Mouse (Mus musculus): ENCODE measurements around the gene Ugt8a. TPM values are rescaled to one million over a fixed set of nuclear protein-coding genes. Genes with fewer than 3 reads are reported as not detected.

Ugt8a gene
- not detected in 2 replicates for polyA plus RNA-seq (2012; ENCODE audit: insufficient read depth, low replicate concordance)

- H3K9me3 ChIP-seq: 0 out of 2 replicates have a peak, but pooled peaks cover 3% of the 10 kb centered on the region
- H3K27me3 ChIP-seq (replicated peaks): peaks cover 23% of the 10 kb centered on the region
- TF ChIP-seq FLI1 (IDR thresholded peaks at IDR 0.05; ENCODE audit: low read length) (no peak), GATA1 (IDR thresholded peaks at IDR 0.05; ENCODE audit: borderline replicate concordance, low read length) (no peak)
- no peaks in the 10 kb centered on the region for H3K36me3 ChIP-seq (replicated peaks; ENCODE audit: low read length)
- H3K4me3 ChIP-seq (replicated peaks): peak within 1 kb of the TSS; percentile 80
- H3K4me1 ChIP-seq: peaks cover 13% of the 10 kb centered on the region
Observed at GRCm38 (mm10) chr3:125938092-125938755, at the start of gene Ugt8a. TSS of gene Ugt8a (minus strand) at chr3:125938619.

GRCm38 (mm10) chr3:125986639-125987038 lies 48.2 kb upstream of the Ugt8a start:
- Histone ChIP-seq H3K27me3 (replicated peaks) (no peaks in the 10 kb centered on the region), H3K4me1 (no peaks in the 10 kb centered on the region), H3K4me3 (replicated peaks) (no peak overlapping the region), H3K36me3 (replicated peaks; ENCODE audit: low read length) (no peaks in the 10 kb centered on the region), H3K9me3 (no peaks in the 10 kb centered on the region)
- TF ChIP-seq FLI1 (IDR thresholded peaks at IDR 0.05; ENCODE audit: low read length): no peak
- TF ChIP-seq GATA1 (IDR thresholded peaks at IDR 0.05; ENCODE audit: borderline replicate concordance, low read length): no peak

- Histone ChIP-seq H3K4me3 (replicated peaks) (no peak overlapping the region), H3K4me1 (no peaks in the 10 kb centered on the region), H3K27me3 (replicated peaks) (no peaks in the 10 kb centered on the region), H3K36me3 (replicated peaks; ENCODE audit: low read length) (no peaks in the 10 kb centered on the region), H3K9me3 (no peaks in the 10 kb centered on the region)
- no peak for TF ChIP-seq FLI1 (IDR thresholded peaks at IDR 0.05; ENCODE audit: low read length)
- no peak for TF ChIP-seq GATA1 (IDR thresholded peaks at IDR 0.05; ENCODE audit: borderline replicate concordance, low read length)
Observed at GRCm38 (mm10) chr3:125983707-125984420, 45.4 kb upstream of the Ugt8a start.

- no peaks in the 10 kb centered on the region for H3K36me3 ChIP-seq (replicated peaks; ENCODE audit: low read length)
- TF ChIP-seq FLI1 (IDR thresholded peaks at IDR 0.05; ENCODE audit: low read length) (no peak), GATA1 (IDR thresholded peaks at IDR 0.05; ENCODE audit: borderline replicate concordance, low read length) (no peak)
- no peaks in the 10 kb centered on the region for H3K4me1 ChIP-seq
- H3K27me3 ChIP-seq (replicated peaks): no peaks in the 10 kb centered on the region
- no peaks in the 10 kb centered on the region for H3K9me3 ChIP-seq
- no peak overlapping the region for H3K4me3 ChIP-seq (replicated peaks)
Observed at GRCm38 (mm10) chr3:125979475-125979874, 41.1 kb upstream of the Ugt8a start.

- H3K27me3 ChIP-seq (replicated peaks): no peaks in the 10 kb centered on the region
- H3K4me1 ChIP-seq: no peaks in the 10 kb centered on the region
- H3K9me3 ChIP-seq: 0 out of 2 replicates have a peak, but pooled peaks cover 3% of the 10 kb centered on the region
- TF ChIP-seq FLI1 (IDR thresholded peaks at IDR 0.05; ENCODE audit: low read length) (no peak), GATA1 (IDR thresholded peaks at IDR 0.05; ENCODE audit: borderline replicate concordance, low read length) (no peak)
- H3K4me3 ChIP-seq (replicated peaks): no peak overlapping the region
- H3K36me3 ChIP-seq (replicated peaks; ENCODE audit: low read length): no peaks in the 10 kb centered on the region
Observed at GRCm38 (mm10) chr3:125975899-125976298, 37.5 kb upstream of the Ugt8a start.

GRCm38 (mm10) chr3:125969458-125969857 lies 31.0 kb upstream of the Ugt8a start:
- no peaks in the 10 kb centered on the region for H3K4me1 ChIP-seq
- 0 out of 2 replicates have a peak, but pooled peaks cover 3% of the 10 kb centered on the region for H3K9me3 ChIP-seq
- TF ChIP-seq GATA1 (IDR thresholded peaks at IDR 0.05; ENCODE audit: borderline replicate concordance, low read length) (no peak), FLI1 (IDR thresholded peaks at IDR 0.05; ENCODE audit: low read length) (no peak)
- no peak overlapping the region for H3K4me3 ChIP-seq (replicated peaks)
- no peaks in the 10 kb centered on the region for H3K27me3 ChIP-seq (replicated peaks)
- H3K36me3 ChIP-seq (replicated peaks; ENCODE audit: low read length): no peaks in the 10 kb centered on the region

- H3K36me3 ChIP-seq (replicated peaks; ENCODE audit: low read length): no peaks in the 10 kb centered on the region
- no peaks in the 10 kb centered on the region for H3K27me3 ChIP-seq (replicated peaks)
- no peaks in the 10 kb centered on the region for H3K9me3 ChIP-seq
- H3K4me3 ChIP-seq (replicated peaks): no peak overlapping the region
- H3K4me1 ChIP-seq: no peaks in the 10 kb centered on the region
- TF ChIP-seq GATA1 (IDR thresholded peaks at IDR 0.05; ENCODE audit: borderline replicate concordance, low read length) (no peak), FLI1 (IDR thresholded peaks at IDR 0.05; ENCODE audit: low read length) (no peak)
Observed at GRCm38 (mm10) chr3:125956196-125956885, 17.9 kb upstream of the Ugt8a start.

GRCm38 (mm10) chr3:125954881-125955280 lies 16.5 kb upstream of the Ugt8a start:
- TF ChIP-seq GATA1 (IDR thresholded peaks at IDR 0.05; ENCODE audit: borderline replicate concordance, low read length) (no peak), FLI1 (IDR thresholded peaks at IDR 0.05; ENCODE audit: low read length) (no peak)
- H3K36me3 ChIP-seq (replicated peaks; ENCODE audit: low read length): no peaks in the 10 kb centered on the region

GRCm38 (mm10) chr3:125940811-125941210 lies 2.4 kb upstream of the Ugt8a start:
- Histone ChIP-seq H3K4me3 (replicated peaks) (no peak overlapping the region), H3K36me3 (replicated peaks; ENCODE audit: low read length) (no peaks in the 10 kb centered on the region), H3K9me3 (0 out of 2 replicates have a peak, but pooled peaks cover 3% of the 10 kb centered on the region), H3K27me3 (replicated peaks) (peaks cover 23% of the 10 kb centered on the region), H3K4me1 (peaks cover 13% of the 10 kb centered on the region)
- TF ChIP-seq GATA1 (IDR thresholded peaks at IDR 0.05; ENCODE audit: borderline replicate concordance, low read length) (no peak), FLI1 (IDR thresholded peaks at IDR 0.05; ENCODE audit: low read length) (no peak)

More at GRCm38 (mm10) chr3:125954881-125955280, 16.5 kb upstream of the Ugt8a start:
- no peaks in the 10 kb centered on the region for H3K4me1 ChIP-seq
- H3K9me3 ChIP-seq: no peaks in the 10 kb centered on the region
- no peaks in the 10 kb centered on the region for H3K27me3 ChIP-seq (replicated peaks)
- H3K4me3 ChIP-seq (replicated peaks): no peak overlapping the region
